Mouse (Mus musculus) spleen, postnatal 14 days (tissue): Measurements from ENCODE around the gene Cdc42se2.

Experiments
- DNase-seq, 2 experiments: peaks; one replicate each; pipeline ENCODE4 v3.0.0; 2021 to 2022; ENCODE audit warnings: low spot score in 2 of 2

The Cdc42se2 gene

DNA sequence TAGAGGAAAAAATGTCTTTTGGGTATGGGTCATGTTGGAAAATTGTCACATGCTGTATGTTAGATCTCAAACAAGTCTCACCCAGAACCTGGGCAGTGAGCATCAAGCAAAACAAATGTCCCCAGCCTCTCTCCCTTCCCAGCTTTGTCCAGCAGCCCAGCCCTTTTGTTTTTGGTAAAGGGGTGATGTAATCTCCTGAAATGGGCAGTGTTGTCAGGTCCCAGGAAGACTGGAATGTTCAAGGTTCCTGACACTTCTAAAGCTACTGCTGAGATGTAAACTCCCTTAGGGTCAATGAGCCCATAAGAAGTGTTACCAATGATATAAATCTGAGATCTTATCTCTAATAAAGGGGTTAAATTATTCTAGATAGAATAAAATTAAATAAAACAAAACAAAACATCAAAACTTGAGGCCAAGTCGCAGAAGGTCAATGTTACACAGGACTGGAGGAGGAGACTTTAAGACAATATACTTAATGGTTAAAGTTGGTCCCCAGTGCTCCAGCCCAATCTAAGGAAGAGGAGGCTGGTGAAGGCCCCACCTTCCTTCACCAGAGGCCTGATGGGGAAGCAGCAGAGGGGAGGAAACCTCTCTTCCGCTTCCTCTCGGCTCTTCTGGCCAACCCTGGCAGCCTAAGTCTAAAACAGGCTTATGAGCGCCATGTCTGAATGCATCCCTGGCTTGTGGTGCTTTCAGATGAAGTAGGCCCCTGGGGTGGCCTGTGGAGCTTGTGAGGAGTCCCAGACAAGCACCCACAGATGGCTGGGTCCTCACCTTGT is 76.8 kb downstream of the Cdc42se2 start:
- no peak for DNase-seq

DNA sequence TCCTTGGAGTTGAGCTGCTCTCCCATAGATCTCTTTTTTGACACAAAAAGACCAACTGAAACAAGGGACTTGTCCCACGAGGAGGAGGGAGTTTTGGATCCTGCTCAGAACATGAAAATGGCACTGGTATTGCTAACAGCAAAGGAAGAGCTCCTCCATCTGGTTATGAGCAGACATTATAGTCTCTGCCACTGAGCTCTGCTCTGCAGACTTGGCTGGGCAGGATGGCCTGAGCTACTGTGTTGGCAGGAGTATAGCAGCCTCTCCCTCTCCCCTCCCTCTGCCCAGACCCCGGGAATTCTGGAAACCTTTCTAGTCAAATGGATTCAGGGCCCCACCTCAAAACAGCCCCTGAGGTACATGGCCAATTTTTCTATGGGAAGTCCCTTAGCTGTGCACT is 77.8 kb downstream of the Cdc42se2 start:
- DNase-seq: no peak

DNA sequence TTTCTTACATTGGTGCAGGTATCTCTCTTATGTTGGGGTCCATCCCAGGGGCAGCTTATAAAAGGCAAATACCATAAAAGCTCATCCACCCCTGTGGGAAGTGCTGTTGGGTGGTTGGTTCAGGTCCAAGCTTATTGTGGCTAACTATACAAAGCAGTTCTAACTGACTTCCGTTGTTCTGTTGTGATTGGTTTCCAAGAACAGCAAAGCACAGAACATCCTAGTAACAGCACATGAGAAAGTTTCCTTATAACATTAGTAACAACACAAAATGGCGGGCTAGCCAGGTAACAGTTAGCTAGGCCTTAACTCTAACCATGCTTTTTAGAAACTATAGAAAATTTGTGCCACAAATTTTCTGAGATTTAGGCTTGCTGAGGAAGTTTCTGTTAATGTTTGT is 79.3 kb downstream of the Cdc42se2 start:
- no peak for DNase-seq

DNA sequence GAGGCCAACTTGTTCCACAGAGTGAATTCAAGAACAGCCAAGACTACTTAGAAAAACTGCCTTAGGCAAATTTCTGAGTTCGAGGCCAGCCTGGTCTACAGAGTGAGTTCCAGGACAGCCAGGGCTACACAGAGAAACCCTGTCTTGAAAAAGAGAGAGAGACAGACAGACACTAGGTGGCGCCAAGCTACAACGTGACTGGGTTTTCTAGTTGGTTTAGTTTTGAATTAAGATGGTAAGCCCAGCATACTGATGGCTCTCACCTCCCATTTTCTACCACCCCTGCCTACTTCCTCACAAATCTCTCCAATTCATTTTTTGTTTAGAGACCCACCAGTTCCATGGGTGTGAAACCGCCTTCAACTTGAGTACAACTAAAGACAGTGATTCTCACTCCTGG is 84.2 kb downstream of the Cdc42se2 start:
- peak; percentile 43 to 76 for DNase-seq

DNA sequence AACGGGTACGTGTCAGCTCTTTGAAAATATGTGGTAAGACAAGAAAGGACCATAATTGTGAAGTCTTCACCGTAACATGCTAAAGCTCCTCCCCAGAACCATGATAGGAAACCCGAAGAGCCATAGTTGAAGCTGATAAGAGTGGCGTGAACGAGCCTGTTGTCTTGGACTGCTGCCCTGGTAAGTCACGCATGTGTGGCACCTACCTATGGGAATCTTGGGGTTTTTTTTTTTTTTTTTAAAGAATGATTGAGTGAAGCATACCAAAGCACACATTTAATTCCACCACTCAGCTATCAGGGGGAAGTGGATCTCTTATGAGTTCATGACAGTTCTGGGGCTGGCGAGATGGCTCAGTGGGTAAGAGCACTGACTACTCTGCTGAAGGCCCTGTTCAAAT is 85.6 kb downstream of the Cdc42se2 start:
- DNase-seq: no peak

DNA sequence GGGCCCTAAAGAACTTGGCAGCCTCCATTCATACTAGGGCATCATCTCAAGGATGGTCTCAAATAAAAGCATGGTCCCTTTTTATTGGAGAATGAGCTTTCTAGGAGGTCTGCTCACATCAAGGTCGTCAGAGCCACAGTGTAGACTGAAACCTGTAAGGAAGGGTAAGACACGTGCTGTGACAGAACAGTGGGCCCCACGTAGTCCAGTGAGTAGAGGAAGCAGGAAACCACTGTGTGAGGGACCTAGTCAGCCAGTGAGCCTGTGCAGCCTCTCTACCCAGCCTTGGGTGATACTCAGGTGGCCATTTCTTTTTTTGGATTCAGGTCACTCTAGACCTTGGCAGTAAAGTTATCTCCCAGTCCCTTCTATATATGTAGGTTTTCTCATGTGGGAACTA is 87.5 kb downstream of the Cdc42se2 start:
- no peak for DNase-seq

DNA sequence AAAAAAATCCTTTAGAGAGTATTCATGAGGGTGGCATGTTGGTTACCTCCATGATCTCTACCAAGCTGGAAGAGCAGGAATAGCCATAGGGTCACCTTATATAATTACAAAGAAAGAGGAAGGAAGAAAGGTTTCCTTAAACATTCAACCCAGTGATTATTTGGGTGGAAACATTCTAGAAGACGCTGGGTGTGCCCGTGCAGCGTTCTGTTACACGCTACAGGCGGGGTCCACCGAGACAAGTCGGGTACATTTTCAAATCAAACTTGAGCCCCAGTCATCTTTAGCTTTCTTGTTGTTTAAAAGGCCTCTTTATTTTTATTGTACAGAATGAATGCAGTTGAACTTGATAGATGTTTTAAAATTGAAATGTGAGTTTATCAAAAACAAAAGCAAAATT is 88.8 kb downstream of the Cdc42se2 start:
- no peak for DNase-seq

DNA sequence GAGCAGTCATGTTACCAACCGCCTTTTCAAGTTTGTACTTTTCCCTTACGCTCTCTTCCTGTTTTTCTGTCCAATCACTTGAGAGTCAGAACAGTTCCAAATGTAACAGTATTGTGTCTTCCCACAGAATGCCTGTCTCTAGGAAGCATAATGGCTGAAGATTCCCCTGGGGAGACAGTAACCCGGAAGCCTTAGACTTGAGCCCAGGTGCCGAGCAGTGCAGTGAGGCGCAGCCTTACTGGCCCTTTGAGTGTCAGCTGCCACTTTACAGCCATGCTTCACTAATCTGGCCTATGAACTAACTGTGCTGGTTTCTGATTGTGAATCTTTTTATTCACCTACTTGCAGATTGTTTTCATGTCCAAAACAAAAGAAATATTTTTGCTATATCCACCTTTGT is 89.9 kb downstream of the Cdc42se2 start:
- DNase-seq: no peak

DNA sequence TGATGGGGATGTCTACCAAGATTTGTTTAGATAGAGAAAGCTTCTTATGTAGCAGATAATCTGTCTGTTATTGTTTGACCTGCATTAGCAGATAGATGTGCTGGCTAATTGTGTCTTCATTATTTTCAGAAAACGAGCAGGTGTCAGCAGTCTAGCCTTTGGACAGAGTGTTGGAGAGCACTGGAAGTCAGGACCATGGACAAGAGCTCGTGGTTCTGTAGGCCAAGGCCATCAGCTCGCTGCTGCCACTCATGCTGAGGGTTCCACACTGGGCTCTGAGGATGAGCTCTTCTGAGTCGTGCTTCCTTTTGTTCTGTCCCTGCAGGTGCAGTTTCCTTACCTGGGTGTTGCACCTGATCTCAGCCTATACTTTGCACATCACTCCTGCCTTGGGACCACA is 91.5 kb downstream of the Cdc42se2 start:
- no peak for DNase-seq

DNA sequence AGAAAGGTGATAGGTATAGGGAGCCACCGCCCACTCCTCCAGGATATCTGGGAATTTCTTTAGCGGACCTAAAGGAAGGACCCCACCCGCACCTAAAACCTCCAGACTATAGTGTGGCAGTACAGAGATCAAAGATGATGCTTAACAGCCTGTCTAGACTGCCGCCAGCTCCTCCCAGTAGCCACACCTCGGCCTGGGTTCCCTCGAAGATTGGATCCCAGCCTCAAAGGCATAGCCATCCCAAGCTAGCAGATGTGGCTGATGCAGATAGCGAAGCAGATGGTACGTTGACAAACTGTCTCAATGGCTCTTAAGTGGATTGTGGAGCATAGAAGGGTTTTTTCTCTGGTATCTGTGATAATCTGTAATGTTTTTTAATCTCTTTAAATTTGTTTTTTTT is 93.2 kb downstream of the Cdc42se2 start:
- DNase-seq: no peak

DNA sequence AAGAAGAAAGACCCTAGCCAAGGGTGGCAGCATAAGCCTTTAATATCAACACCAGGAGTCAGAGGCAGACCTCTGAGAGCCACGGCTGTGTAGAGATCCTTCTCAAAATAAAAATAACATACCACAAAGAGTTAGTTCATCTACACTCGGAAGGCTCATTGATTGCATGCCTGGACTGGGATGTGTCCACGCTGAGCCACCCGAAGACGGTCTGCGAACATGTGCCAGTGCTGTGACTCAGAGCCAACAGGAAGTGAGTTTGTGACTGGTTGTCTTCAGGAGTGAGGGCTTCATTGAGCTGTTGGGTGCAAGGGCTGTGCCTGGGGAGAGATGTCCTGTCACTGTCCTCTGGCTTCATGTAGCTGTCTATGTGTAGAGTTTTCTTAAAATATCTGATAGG is 93.8 kb downstream of the Cdc42se2 start:
- no peak for DNase-seq

DNA sequence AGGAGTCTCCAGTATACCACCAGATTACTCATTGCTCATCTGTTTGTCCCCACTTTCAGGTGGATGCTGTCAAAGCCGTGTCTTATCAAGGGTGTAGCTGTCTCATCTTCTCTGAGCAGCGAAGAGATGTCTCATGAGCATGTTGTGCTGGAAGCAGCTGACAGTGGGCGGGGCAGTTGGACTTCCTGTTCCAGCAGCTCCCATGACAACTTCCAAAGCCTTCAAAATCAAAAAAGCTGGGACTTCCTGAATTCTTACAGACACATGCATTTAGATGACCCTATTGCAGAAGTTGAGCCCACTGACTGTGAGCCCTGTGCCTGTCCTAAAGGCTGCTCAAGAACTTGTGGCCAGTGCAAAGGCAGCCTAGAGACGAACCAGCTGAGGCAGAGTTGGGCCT is 96.3 kb downstream of the Cdc42se2 start:
- DNase-seq: no peak

DNA sequence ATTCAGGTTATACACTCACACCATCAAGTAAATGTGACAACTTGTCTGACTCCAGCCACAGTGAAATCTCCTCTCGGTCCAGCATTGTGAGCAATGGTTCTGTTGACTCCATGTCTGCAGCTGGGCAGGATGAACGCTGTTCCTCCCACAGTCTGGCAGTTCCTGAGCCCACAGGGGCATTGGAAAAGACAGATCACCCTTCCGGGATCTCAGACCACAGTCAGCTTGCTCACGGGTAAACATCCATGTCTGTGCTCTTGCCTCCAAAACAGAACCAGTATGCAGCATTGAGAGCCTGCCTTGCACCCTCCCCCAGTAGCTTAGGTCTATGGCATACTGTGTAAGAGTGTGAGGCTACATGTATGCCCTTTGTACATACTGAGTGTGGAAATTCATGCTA is 97.3 kb downstream of the Cdc42se2 start:
- no peak for DNase-seq

DNA sequence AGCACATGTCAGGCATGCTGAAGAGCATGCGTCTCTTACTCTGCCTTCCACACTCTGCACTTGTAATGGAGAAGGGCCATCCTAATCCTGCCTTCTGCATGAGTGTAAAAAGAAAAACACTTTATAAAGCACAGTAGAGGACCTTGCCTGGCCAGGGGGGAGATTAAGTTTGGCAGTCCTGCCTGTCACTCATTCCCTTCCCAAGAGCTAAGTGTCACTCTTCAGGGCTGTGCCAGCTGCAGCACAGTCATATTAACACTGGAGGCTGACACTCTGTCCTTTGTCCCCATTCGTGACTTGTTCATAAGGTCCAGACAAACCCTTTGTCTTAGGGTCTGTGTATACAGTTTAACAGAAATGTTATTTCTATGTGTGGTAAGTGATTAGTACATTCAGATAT is 102.6 kb downstream of the Cdc42se2 start:
- DNase-seq: no peak

DNA sequence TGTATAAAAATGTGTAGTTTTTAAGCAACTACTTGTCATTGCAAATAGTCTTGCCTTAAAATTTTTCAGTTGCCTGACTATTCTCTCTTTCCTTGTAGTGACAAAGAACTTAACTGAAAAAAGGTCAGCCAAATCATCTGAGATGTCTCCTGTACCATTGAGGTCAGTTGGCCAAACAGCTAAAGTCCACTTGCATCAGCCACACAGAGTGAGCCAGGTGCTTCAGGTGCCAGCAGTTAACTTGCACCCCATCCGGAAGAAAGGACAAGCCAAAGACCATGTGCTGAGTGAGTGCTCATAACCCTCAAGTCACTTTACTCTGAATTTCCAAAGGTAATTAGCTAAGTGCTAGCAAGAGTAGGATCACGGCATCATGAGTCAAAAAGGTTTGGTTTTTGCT is 108.3 kb downstream of the Cdc42se2 start:
- DNase-seq: no peak

DNA sequence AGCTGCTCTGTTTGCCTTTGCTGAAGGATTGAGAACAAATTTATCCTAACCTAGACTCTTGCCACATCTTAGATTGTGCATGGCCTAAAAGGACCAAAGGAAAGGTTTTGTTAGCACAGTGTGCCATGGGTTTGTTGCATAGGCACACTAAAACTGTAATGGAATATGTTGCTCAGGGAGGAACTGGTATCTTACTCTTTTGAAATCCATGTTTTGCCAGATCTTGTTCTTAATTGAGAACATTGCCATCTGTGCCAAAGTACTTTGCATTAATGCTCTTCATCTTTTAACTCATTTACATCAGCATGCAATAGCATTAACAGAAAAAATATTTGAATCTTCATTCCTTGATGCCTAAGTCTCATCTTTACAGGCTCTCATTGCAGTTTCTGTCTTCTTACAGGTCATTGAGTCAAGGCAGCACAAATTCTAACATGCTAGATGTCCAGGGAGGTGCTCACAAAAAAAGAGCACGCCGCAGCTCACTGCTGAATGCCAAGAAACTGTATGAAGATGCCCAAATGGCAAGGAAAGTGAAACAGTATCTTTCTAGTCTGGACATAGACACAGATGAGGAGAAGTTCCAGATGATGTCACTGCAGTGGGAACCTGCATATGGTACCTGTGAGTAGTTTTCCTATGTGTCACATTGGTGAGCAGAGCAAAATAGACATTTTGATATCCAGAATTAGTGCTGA is 111.5 kb downstream of the Cdc42se2 start:
- no peak for DNase-seq

DNA sequence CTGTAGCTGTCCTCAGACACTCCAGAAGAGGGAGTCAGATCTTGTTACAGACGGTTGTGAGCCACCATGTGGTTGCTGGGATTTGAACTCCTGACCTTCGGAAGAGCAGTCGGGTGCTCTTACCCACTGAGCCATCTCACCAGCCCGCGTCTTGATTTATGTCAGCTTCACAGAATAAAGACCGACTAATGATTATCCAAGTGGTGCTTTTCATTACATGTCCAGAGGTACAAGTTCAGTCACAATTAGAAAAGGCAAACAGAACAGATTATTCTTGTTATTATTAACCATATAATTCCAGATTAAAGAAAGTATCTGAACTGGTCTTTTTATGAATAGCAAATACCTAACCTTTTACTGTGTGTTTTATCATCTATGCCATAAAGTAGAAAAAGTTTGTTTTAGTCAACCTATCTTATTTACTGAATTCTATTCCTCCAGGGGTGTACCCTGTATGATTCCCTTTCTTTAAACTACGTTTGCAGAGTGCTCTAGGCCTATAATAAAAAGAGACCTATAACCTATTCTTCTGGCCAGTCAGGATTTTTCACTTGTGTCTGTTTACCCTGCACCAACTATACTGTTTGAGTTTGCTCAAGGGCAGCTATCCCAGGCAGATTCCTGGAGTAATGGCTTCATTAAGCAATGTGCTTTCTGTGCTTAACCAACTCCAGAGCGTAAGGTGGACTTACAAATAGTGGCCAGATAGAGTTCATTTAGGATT is 113.7 kb downstream of the Cdc42se2 start:
- DNase-seq: no peak
